Mouse (Mus musculus) liver, postnatal 0 days (tissue): ENCODE measurements at regions not wholly inside any gene's neighbourhood (a gene's known extent, or its start where the extent isn't known, plus 50 kb on each side); places are given as distances from the start of the nearest gene placed in this dataset.

Experiments used
- ATAC-seq: fragments of 200-750 bp; cut with Nextera tagmentation; 2 replicates; pipeline ENCODE4 v1.8.0; 2017; ENCODE audit warnings: mild to moderate bottlenecking, moderate library complexity
- DNase-seq: peaks from one replicate; pipeline ENCODE4 v3.0.0-alpha.2; 2016
- H3K27ac ChIP-seq: fragments of 300-500 bp; sonication (generic); 2 replicates; pipeline ENCODE4 v1.5.1; 2014; ENCODE audit warnings: antibody characterized with exemption, moderate library complexity, mild to moderate bottlenecking, low read depth
- H3K27me3 ChIP-seq: fragments of 300-500 bp; sonication (generic); 2 replicates; pipeline ENCODE4 v1.6.1; 2014; ENCODE audit warnings: low read length, control low read depth, mixed read lengths; ENCODE audit not compliant: insufficient read depth
- H3K36me3 ChIP-seq: fragments of 300-500 bp; sonication (generic); replicated peaks from 2 replicates; pipeline ENCODE4 v1.6.1; 2014; ENCODE audit warnings: mild to moderate bottlenecking, control low read depth, low read length, moderate library complexity, mixed read lengths; ENCODE audit not compliant: insufficient read depth
- H3K4me1 ChIP-seq: fragments of 300-500 bp; sonication (generic); 2 replicates; pipeline ENCODE4 v1.6.1; 2014; ENCODE audit warnings: antibody characterized with exemption, mild to moderate bottlenecking, control low read depth; ENCODE audit not compliant: insufficient read depth
- H3K4me2 ChIP-seq: fragments of 300-500 bp; sonication (generic); 2 replicates; pipeline ENCODE4 v1.6.1; 2014; ENCODE audit warnings: low read depth, mild to moderate bottlenecking, low read length, moderate library complexity, mixed read lengths
- H3K4me3 ChIP-seq: fragments of 300-500 bp; sonication (generic); 2 replicates; pipeline ENCODE4 v1.5.1; 2014; ENCODE audit warnings: low read depth, low read length
- H3K9ac ChIP-seq: fragments of 300-500 bp; sonication (generic); replicated peaks from 2 replicates; pipeline ENCODE4 v1.6.1; 2014; ENCODE audit warnings: mild to moderate bottlenecking, moderate library complexity
- H3K9me3 ChIP-seq: fragments of 300-500 bp; sonication (generic); 2 replicates; pipeline ENCODE4 v1.6.1; 2016; ENCODE audit warnings: mild to moderate bottlenecking, control low read depth, low read length, mixed read lengths
- CTCF ChIP-seq: sonication (generic); IDR thresholded peaks from 2 replicates; pipeline ENCODE4 v1.5.1; 2016; ENCODE audit warnings: antibody characterized with exemption, low read depth
- EP300 ChIP-seq: IDR thresholded peaks from 2 replicates; pipeline ENCODE4 v1.6.1; 2016; ENCODE audit warnings: antibody characterized with exemption, low read depth, mild to moderate bottlenecking
- WGBS: fragments of 180-500 bp; shearing (Covaris S2); extraction: QIAGEN DNeasy Blood & Tissue Kit; methylation state at CpG from one replicate; pipeline ENCODE4 v1.1.7; 2014; ENCODE audit not compliant: insufficient replicate concordance; 5-methylcytosine and 5-hydroxymethylcytosine counted together

DNA sequence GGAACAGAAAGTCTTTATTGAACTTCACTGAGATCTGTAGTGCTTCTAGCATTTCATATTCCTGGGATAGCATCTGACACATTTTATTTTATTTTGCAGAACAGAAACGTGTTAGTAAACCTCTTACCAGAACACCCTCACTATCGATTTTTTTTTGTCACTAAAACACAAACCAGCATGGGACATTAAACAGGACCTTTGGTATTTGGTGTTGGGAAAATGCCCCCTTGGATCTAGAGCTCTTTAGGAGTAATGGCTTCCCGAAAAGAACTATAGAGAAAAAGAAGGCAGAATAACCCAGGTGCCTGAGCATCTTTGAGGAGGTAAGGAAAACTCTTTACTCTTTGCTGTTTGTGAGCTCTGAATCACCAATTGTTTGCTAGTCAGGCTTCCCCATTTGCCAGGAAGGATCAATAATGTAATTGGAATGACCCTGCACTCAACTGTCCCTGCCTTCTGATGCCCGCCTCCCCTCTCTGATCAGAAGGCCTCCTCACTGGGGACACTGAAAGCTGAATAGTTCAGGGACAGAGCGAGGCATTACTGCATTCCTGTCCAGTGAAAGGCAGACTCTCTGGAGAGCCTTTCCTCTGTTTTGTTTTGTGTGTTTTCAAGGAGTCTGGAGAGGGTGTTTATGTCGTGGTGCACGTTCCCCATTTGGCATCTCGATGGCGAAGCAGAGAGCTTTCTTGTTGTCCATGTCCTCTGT is 102.5 kb downstream of the Phlda1 start:
- Histone ChIP-seq H3K36me3 (no peaks in the 10 kb centered on the region), H3K27me3 (no peaks in the 10 kb centered on the region), H3K9me3 (no peaks in the 10 kb centered on the region), H3K4me3 (peak overlapping the region; percentile 30), H3K27ac (peak overlapping the region; percentile 94), H3K9ac (peak overlapping the region; percentile 3; the same call in 1 of the 2 replicates), H3K4me2 (peak overlapping the region; percentile 50), H3K4me1 (no peaks in the 10 kb centered on the region)
- DNase-seq (no peak), ATAC-seq (peak; percentile 81)
- TF ChIP-seq CTCF (no peak), EP300 (peak; percentile 12; the same call in 1 of the 2 replicates)
- 55% methylated on average over 9 of the region's 9 CpGs for WGBS

DNA sequence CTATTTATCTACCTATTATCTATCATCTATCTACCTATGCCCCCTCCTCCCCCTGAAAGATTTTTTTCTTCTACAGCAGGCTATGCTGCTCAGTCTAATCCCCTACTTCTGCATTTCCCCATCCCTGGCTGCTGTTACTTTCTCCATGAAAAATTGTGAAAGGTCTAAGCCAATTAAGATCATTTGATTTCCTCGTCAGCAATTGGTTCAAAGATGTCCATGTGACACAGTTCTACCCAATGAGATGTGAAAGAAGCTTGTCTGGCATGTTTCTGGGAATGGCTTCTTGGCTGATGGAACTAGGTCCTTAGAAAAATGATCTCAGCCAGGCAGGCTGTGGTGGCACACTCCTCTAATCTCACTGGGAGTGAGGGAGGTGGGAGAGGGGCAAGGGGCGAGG is 103.8 kb downstream of the Phlda1 start:
- Histone ChIP-seq H3K9me3 (no peaks in the 10 kb centered on the region), H3K27me3 (no peaks in the 10 kb centered on the region), H3K9ac (no peak overlapping the region), H3K4me3 (no peak overlapping the region), H3K27ac (no peak overlapping the region), H3K4me2 (peak overlapping the region; percentile 50), H3K4me1 (no peaks in the 10 kb centered on the region), H3K36me3 (no peaks in the 10 kb centered on the region)
- peak; percentile 73 for ATAC-seq
- TF ChIP-seq CTCF, result no peak
- no peak for TF ChIP-seq EP300
- 74% methylated on average over 2 of the region's 2 CpGs for WGBS
- no peak for DNase-seq

DNA sequence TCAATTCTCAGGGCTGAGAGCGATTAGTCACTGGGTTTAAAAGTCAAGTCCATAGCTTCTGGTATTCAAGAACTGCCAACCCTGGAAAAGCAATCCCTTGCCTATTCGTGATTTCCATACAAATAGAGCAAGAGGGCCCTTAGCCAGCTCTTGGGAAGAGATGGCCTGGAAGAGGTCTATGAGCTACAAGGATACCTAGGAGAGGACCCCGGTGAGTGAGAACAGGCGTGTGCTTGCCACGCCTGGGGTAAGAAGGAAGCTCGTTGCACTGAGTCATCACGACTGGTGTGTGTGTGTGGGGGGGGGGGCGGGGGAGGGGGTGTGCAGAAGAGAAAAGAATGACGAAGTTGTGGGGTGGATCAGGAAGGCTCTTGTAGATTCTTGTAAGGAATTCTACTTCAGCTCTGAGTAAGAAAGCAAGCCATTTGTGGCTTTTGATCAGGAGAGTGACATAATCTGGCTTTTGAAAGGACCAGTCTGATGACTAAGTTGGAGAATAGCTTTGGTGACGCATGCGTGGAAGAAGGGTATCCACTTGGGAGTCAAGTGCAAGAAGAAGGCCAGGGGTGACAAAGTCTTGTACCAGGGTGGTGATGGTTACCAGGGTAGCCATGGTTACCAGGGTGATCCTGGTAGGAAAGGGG is 113.7 kb downstream of the Phlda1 start:
- Histone ChIP-seq H3K4me2 (no peak overlapping the region), H3K36me3 (no peaks in the 10 kb centered on the region), H3K9me3 (no peaks in the 10 kb centered on the region), H3K4me1 (peaks cover 2% of the 10 kb centered on the region; the same call in 1 of the 2 replicates), H3K27ac (no peak overlapping the region), H3K4me3 (no peak overlapping the region), H3K9ac (no peak overlapping the region), H3K27me3 (no peaks in the 10 kb centered on the region)
- ATAC-seq (no peak), DNase-seq (no peak)
- 58% methylated on average over 11 of the region's 11 CpGs for WGBS
- TF ChIP-seq CTCF (no peak), EP300 (no peak)

DNA sequence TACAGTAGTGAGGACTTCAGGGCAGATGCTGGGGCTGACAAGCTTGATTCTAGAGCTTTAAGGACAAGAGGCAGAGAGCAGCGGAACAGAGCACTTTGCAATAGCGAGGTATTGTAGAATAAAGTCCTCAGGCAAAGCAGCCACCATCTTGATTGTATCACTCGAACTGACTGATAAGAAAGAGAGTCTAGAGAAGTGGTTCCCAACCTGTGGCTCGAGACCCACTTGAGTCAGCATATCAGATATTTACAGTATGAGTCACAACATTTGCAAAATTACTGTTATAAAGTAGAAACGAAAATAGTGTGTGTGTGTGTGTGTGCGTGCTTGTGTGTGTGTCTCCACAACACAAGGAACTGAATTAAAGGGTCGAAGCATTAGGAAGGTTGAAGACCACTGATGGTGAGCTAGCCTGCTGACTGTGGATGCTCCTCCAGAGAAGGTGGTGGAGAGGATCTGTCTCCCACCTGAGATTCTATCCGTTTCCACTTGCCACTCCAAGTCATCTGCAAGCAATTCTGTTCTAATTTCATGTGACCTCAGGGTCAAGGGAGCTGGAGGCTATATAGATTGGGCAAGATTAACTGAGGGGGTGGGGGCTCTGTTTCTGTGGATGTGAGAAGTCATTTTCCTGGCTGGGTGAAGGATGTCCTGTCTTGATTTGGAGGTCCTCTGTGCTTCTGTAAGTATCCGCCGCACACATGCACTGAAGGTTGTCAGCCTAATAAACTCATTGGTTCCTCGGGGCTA is 115.0 kb downstream of the Phlda1 start:
- DNase-seq, result no peak
- Histone ChIP-seq H3K4me1 (peaks cover 2% of the 10 kb centered on the region; the same call in 1 of the 2 replicates), H3K36me3 (no peaks in the 10 kb centered on the region), H3K27me3 (no peaks in the 10 kb centered on the region), H3K4me2 (no peak overlapping the region), H3K27ac (no peak overlapping the region), H3K4me3 (no peak overlapping the region), H3K9me3 (no peaks in the 10 kb centered on the region), H3K9ac (no peak overlapping the region)
- no peak for ATAC-seq
- WGBS, result 79% methylated on average over 11 of the region's 11 CpGs
- TF ChIP-seq EP300 (no peak), CTCF (no peak)

DNA sequence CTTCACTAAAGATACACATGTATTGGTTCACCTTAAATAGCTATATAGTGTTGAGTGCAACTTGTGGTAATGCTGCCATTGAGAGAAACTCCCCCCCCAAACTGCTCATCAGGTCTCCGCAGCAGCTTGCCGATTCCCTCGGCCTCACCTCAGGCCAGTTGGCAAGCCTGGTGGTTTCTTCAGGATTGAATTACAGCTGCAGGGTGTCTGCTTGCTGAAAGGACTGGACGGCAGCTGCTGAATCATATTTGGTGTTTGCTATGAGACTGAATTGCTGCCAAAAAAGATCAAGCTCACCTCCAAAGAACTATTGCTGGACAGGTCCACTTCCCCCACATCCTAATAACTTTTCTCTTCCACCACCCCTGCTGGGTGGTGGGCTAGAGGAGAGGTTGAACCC is 116.7 kb downstream of the Phlda1 start:
- 70% methylated on average over 4 of the region's 4 CpGs for WGBS
- Histone ChIP-seq H3K9ac (no peak overlapping the region), H3K9me3 (no peaks in the 10 kb centered on the region), H3K27ac (no peak overlapping the region), H3K27me3 (no peaks in the 10 kb centered on the region), H3K4me3 (no peak overlapping the region), H3K4me2 (no peak overlapping the region), H3K36me3 (no peaks in the 10 kb centered on the region), H3K4me1 (peaks cover 2% of the 10 kb centered on the region; the same call in 1 of the 2 replicates)
- no peak for TF ChIP-seq CTCF
- no peak for DNase-seq
- no peak for ATAC-seq

DNA sequence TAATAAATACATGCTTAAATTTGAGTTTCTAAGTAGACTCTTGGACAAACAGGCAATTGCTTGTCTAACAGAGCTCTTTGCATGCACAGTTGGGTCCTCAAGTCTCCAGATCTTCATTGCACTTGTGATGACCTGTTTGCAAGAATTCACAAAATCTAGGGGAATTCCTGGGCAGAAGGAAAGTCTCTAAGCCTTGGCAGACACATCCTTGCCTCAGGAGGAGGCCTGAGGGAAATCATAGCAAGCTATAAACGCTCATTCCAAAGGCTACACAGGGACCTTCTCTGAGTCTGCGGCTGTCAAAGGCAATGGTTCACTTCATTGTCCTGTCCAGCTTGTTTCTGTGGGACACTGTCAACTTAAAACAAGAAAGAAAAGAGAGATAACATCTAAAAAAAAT is 117.9 kb downstream of the Phlda1 start:
- DNase-seq (no peak), ATAC-seq (no peak)
- Histone ChIP-seq H3K27me3 (no peaks in the 10 kb centered on the region), H3K9me3 (no peaks in the 10 kb centered on the region), H3K27ac (no peak overlapping the region), H3K4me1 (peaks cover 2% of the 10 kb centered on the region; the same call in 1 of the 2 replicates), H3K4me3 (no peak overlapping the region), H3K36me3 (no peaks in the 10 kb centered on the region), H3K9ac (no peak overlapping the region), H3K4me2 (no peak overlapping the region)
- no peak for TF ChIP-seq CTCF
- no peak for TF ChIP-seq EP300
- 72% methylated on average over 2 of the region's 2 CpGs for WGBS
